Mouse (Mus musculus): ENCODE results near the gene Lcmt1.

DNA sequence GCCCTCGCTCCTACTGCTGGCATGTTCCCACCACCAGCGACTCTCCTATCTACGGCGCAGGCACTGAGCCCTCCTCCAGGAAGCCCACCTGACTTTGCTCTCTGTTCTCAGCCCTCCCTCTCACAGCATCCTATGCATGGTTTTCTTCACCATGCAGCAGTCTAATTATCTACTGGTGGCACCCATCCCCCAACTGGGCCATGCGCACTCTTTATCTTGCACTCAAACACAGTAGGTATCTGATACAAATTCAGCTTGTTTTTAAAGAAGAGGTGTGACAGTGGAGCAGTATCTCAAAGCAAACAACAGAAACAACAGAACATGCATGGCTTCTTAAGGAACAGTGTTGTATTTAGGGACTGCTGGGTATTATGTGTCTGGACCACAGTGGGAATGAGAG, 43.5 kb upstream of the Lcmt1 start:
- TF ChIP-seq CTCF (conservative IDR thresholded peaks at IDR 0.05 in 1 of 2, IDR thresholded peaks at IDR 0.05 in 1 of 2; ENCODE audit: low read depth in 2 of 2, low read length in 2 of 2) (no peak), HCFC1 (IDR thresholded peaks at IDR 0.05; ENCODE audit: low read depth, low read length) (no peak), POLR2A (IDR thresholded peaks at IDR 0.05; ENCODE audit: low read depth, low read length) (no peak)
